Mouse (Mus musculus): Measurements from ENCODE around the gene Milr1. TPM values are rescaled to one million over a fixed set of nuclear protein-coding genes. Genes with fewer than 3 reads are reported as not detected.
"Not testable (repeated sequence)": the region's sequence is repeated elsewhere in the genome, so short reads cannot be mapped to it uniquely, and the experiment has no call there.

Gene Milr1
- polyA plus RNA-seq, 1 experiment from 2014 or later, result 1.6 TPM

GRCm38 (mm10) chr11:106778132-106778531, 27.1 kb downstream of the Milr1 start:
- TF ChIP-seq CTCF (IDR thresholded peaks at IDR 0.05; ENCODE audit: low read depth), result no peak
- Histone ChIP-seq H3K4me3 (ENCODE audit: low read depth, low read length) (peak overlapping the region; percentile 79; the same call in 1 of the 2 replicates), H3K9me3 (ENCODE audit: low read depth, low read length) (no peaks in the 10 kb centered on the region), H3K27ac (ENCODE audit: low read depth) (no peak overlapping the region), H3K36me3 (ENCODE audit: insufficient read depth) (peaks cover 67% of the 10 kb centered on the region), H3K27me3 (ENCODE audit: insufficient read depth, low read length) (no peaks in the 10 kb centered on the region), H3K4me2 (peak overlapping the region; percentile 81), H3K9ac (no peak overlapping the region), H3K4me1 (ENCODE audit: insufficient read depth) (no peaks in the 10 kb centered on the region)
- ATAC-seq (ENCODE audit: insufficient read depth) (no peak), DNase-seq (no peak)
- WGBS, result 89% methylated on average over 7 of the region's 7 CpGs

DNA sequence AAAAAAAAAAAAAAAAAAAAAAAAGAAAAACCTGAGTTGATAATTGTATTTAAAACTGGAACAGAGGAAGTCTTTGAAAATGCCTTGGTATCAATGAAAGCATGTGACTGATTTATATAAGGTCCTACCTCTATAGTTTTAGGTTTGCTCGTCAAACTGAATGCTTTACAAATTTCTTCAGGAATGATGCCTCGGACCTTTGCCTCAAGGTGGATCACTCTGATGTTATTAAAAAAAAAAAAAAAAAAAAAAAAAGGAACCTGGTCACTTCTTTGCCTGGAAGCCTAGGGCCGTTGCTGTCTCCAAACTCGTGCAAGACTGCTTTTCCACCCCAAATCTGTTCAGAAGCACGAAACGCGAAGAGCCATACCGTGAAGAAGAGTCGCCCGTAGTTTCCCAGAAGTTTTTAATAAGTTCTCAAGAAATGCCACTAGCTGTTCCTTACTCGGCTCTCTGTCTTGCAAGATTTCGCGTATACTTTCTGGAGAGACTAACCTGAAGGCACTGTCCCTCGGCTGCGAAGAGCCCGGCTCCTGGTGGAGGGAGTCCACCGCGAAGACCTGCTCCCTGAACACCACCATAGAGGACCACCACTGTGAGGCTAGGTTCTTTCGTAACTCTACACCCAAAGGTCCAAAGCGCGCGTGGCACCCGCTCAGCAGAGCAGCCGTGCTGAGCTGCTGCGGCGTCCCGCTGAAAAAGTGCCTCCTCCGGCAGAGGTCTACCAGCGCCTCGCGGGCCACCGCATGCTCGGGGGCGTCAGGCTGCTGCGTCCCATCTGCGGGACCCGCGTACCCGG, 27.8 kb downstream of the Milr1 start:
- no peak for DNase-seq
- TF ChIP-seq CTCF (IDR thresholded peaks at IDR 0.05; ENCODE audit: low read depth), result peak; percentile 13; the same call in 1 of the 2 replicates
- ATAC-seq (ENCODE audit: insufficient read depth), result peak; percentile 82
- no peaks in the 10 kb centered on the region for H3K4me1 ChIP-seq (ENCODE audit: insufficient read depth)
- WGBS, result 1% methylated on average over 39 of the region's 39 CpGs
- peaks cover 67% of the 10 kb centered on the region for H3K36me3 ChIP-seq (ENCODE audit: insufficient read depth)
- H3K4me3 ChIP-seq (ENCODE audit: low read depth, low read length), result peak overlapping the region; percentile 79
- peak overlapping the region; percentile 95 for H3K27ac ChIP-seq (ENCODE audit: low read depth)
- peak overlapping the region; percentile 81 for H3K4me2 ChIP-seq
- no peaks in the 10 kb centered on the region for H3K27me3 ChIP-seq (ENCODE audit: insufficient read depth, low read length)
- H3K9me3 ChIP-seq (ENCODE audit: low read depth, low read length), result no peaks in the 10 kb centered on the region
- H3K9ac ChIP-seq, result peak overlapping the region; percentile 92

GRCm38 (mm10) chr11:106779388-106780088, 28.5 kb downstream of the Milr1 start, which contains the start of gene Polg2:
Polg2 (minus strand) TSS chr11:106779537.
- no peaks in the 10 kb centered on the region for H3K27me3 ChIP-seq (ENCODE audit: insufficient read depth, low read length)
- under 1% methylated on average over 30 of the region's 30 CpGs for WGBS
- H3K36me3 ChIP-seq (ENCODE audit: insufficient read depth), result peaks cover 67% of the 10 kb centered on the region
- peak within 1 kb of the TSS; percentile 79 for H3K4me3 ChIP-seq (ENCODE audit: low read depth, low read length)
- ATAC-seq (ENCODE audit: insufficient read depth) (peak; percentile 99), DNase-seq (peak; percentile 98)
- no peaks in the 10 kb centered on the region for H3K4me1 ChIP-seq (ENCODE audit: insufficient read depth)
- H3K27ac ChIP-seq (ENCODE audit: low read depth), result peak within 1 kb of the TSS; percentile 95
- TF ChIP-seq CTCF (IDR thresholded peaks at IDR 0.05; ENCODE audit: low read depth), result no peak
- peak within 1 kb of the TSS; percentile 81 for H3K4me2 ChIP-seq
- no peaks in the 10 kb centered on the region for H3K9me3 ChIP-seq (ENCODE audit: low read depth, low read length)
- peak within 1 kb of the TSS; percentile 92 for H3K9ac ChIP-seq

GRCm38 (mm10) chr11:106780089-106780425, 29.0 kb downstream of the Milr1 start:
- Histone ChIP-seq H3K4me1 (ENCODE audit: insufficient read depth) (no peaks in the 10 kb centered on the region), H3K36me3 (ENCODE audit: insufficient read depth) (peaks cover 67% of the 10 kb centered on the region), H3K4me3 (ENCODE audit: low read depth, low read length) (peak overlapping the region; percentile 79), H3K27ac (ENCODE audit: low read depth) (peak overlapping the region; percentile 95), H3K27me3 (ENCODE audit: insufficient read depth, low read length) (no peaks in the 10 kb centered on the region), H3K9me3 (ENCODE audit: low read depth, low read length) (no peaks in the 10 kb centered on the region), H3K4me2 (peak overlapping the region; percentile 81), H3K9ac (no peak overlapping the region)
- TF ChIP-seq CTCF (IDR thresholded peaks at IDR 0.05; ENCODE audit: low read depth), result no peak
- 61% methylated on average over 4 of the region's 4 CpGs for WGBS
- DNase-seq, result no peak
- no peak for ATAC-seq (ENCODE audit: insufficient read depth)

DNA sequence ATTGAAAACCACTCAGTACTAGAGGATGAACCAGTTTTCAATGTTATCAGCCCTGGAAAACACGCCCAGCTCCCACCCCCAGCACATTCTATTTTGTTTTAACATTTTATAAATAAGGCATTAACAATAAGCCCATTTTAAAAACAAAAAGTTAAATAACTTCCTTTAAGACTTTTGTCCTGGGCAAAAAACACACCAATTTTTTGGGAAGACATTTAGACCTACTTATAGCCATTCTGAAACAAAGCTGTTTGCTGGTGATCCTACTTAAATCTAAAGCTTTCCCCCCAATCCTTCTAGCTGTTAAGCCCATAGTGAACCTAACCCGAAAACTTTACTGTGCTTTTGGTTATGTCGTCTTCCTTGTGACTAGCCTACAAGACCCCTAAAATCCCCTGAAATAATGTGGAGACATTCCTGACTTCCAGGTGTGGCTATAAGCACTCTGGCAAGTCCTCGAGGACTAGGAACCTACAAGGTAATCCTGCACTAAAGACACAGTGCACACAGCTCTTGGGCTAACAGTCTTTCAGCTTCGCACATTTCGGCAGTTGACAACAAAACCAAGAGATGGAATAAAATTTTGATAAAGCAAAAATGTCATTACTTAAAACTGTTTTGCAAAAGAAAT, 29.7 kb downstream of the Milr1 start:
- Histone ChIP-seq H3K27ac (ENCODE audit: low read depth) (no peak overlapping the region), H3K27me3 (ENCODE audit: insufficient read depth, low read length) (no peaks in the 10 kb centered on the region), H3K9me3 (ENCODE audit: low read depth, low read length) (no peaks in the 10 kb centered on the region), H3K4me2 (no peak overlapping the region), H3K9ac (no peak overlapping the region), H3K4me1 (ENCODE audit: insufficient read depth) (peaks cover 3% of the 10 kb centered on the region), H3K4me3 (ENCODE audit: low read depth, low read length) (no peak overlapping the region), H3K36me3 (ENCODE audit: insufficient read depth) (peaks cover 67% of the 10 kb centered on the region)
- ATAC-seq (ENCODE audit: insufficient read depth), result no peak
- 77% methylated on average over 6 of the region's 6 CpGs for WGBS
- no peak for DNase-seq
- no peak for TF ChIP-seq CTCF (IDR thresholded peaks at IDR 0.05; ENCODE audit: low read depth)

GRCm38 (mm10) chr11:106782271-106782670, 31.2 kb downstream of the Milr1 start:
- not testable (repeated sequence) for H3K9me3 ChIP-seq (ENCODE audit: low read depth, low read length); H3K4me1 ChIP-seq (ENCODE audit: insufficient read depth); ATAC-seq (ENCODE audit: insufficient read depth); H3K27ac ChIP-seq (ENCODE audit: low read depth); H3K4me3 ChIP-seq (ENCODE audit: low read depth, low read length); H3K4me2 ChIP-seq; H3K9ac ChIP-seq; DNase-seq; H3K27me3 ChIP-seq (ENCODE audit: insufficient read depth, low read length)
- H3K36me3 ChIP-seq (ENCODE audit: insufficient read depth), result peaks cover 70% of the 10 kb centered on the region
- 82% methylated on average over 7 of the region's 7 CpGs for WGBS
